Mouse (Mus musculus): ENCODE data around the gene Col18a1.

Col18a1 gene

DNA sequence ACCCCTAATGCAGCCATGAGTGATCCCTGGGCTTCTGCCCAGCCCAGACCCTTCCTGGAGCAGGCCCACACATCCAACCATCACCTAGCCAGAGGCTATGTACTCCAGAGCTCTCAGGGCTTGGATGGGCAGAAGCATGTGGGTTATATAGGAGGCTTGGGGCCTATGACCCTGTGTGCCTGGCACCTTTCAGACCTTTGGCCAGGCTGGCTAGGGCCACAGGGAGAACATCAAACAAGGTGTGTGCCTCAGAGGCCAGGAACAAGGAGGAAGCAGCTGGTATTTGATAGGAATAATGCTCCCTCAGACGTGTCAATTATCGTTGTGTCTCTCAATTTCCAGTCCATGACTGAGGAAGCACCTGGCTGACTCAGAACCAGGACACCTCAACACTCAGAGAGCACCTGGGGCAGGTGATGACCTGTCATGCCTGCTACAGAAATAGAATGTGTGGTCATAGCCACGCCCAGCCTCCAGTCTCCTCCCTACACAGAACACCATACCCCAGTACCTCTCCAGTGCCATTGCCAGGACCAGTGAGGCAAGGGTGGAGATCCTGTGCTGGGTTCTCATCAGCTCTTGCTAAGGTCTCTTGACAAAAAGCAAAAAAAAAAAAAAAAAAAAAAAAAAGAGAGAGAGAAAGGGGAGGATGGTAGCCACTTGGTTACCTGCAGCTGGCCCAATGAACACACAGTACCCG is 54.6 kb downstream of the Col18a1 start:
- no peak for DNase-seq (ENCODE audit: low spot score)

DNA sequence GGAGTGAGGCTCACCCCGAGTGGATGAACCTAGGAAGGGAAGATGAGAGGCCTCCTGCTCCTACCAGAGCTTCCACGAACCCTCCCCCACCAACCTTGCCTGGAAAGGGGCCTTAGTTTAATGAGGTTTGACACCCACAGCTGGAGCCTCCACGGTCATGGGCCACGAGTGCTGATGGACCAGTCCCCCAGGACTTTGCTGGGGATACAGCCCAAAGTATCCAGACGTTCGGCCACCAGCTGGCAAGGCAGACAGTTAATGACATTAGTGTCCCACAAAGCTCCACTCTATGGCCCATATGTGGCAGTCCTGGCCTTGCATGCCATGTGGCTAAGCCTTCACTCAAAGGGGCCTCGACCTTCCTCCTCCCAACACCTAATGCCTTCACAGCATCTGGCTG is 55.5 kb downstream of the Col18a1 start:
- DNase-seq (ENCODE audit: low spot score) = no peak

DNA sequence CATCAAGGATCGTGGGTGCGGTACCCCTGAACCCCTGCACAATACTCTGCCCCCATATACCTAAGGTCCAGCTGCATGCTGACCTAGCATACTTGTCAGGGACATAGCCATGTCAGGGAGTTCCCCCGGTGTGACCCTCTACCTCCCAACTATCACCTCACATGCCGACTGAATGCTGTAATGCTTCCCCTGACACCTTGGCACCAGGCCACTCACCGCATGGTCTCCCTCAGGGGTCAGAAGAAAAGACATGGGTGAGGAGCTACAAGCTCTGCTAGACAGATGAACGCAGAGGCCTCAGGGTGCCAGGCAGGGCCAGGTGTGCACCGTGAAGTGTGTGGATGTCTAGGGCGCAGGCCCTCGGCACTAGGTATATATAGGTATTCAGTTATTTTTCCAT is 56.3 kb downstream of the Col18a1 start:
- DNase-seq (ENCODE audit: low spot score) = no peak

DNA sequence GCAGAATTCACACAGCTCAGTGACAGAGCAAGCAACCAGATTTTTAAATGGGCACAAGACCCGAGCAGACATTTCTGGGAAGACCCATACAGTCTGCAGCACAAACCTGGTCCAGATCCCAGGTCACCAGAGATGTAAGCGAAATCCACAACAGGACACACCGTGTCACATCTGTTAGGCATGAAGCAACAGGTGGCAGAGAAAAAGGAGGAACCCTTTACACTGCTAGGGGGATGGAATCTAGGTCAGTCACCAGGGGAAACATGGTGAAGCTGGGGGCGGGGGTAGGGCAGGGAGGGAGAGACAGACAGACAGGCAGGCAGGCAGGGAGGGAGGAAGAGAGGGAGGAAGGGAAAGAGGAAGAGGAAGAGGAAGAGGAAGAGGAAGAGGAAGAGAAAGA is 58.2 kb downstream of the Col18a1 start:
- no peak for DNase-seq (ENCODE audit: low spot score)

DNA sequence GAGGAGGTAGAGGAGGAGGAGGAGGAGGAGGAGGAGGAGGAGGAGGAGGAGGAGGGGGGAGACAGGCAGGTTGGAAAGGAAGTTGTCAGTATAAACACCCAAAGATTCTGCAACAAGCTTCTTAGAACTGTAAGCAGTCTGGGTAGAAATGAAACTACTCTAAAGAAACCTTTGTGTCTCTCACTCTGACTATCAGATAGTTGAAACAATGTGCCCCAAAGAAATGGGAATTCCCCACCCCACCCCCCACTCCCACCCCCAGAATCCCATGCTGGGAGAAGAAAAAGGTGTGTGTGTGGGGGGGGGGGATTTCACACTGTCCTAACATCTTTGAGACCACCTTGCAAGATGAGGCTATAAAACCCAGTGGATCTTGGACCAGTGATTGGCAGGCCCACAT is 62.0 kb downstream of the Col18a1 start:
- no peak for DNase-seq (ENCODE audit: low spot score)

DNA sequence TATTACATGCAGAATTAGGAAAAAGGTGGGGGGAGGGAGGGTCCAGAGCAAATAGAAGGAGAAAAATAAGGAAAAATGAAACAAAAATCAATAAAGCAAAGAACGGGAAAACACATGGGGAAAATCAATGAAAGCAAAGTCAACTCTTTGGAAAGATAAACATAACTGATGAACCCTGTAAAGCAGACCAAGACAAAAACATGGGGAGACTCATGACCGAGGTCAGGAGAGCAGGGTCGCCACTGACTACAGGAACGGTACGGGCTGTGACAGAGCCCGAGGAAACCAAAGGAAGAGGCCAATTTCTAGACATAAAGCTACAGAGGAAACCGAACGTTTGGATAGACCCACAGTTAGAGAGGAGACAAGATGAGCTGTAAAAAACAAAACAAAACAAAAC is 62.7 kb downstream of the Col18a1 start:
- no peak for DNase-seq (ENCODE audit: low spot score)

DNA sequence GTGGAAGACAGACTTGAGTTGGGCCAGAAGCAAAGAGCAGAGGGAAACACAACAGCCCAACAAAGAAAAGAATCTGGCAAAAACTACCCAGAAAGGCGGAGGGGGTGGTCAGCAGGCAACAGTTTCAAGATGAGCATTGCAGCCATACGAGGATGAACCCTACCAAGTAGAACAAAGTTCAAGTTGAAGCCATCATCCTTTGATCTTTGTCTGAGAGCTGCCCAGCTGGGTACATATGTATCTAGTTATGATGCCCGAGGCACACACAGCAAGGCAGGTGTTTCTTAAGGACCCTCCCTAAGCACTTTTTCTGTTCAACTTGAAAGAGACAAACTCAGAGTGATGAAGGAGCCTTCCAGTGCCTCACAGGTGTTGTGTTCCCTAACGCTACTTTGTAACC is 66.6 kb downstream of the Col18a1 start:
- no peak for DNase-seq (ENCODE audit: low spot score)

DNA sequence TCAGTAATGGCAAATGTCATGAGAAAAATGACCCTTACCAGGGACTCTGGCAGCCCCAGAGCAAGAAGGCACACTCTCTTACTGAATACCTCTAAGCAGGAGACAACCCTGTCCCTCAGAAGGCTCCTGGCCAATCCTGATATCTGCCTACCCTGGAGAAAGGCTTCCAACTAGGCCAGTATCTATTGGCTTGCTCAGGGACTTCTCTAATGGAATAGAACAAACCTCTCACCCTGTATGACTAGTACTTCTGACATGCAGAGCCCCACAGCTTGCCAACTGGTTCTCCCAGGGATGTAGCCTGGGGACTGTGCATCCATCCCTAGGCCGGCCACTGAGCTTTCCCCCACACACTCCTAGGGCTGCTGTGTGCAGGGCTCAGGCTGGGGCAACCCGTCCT is 67.7 kb downstream of the Col18a1 start:
- DNase-seq (ENCODE audit: low spot score) = no peak

DNA sequence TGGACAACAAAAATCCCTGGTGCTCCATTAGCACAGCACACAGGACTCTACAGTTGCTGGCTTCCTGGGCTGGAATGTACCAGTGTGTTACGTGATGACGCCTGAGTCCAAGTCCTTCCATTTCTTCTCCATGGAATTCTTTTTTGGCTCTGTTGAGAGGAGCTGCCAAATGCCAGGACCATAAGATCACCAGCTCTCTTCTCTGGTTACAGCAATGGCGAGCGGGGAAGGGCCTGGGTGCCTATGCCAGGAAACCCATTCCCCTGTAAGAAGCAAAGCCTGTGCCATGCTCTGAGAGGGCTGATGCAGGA is 68.5 kb downstream of the Col18a1 start:
- DNase-seq (ENCODE audit: low spot score) = no peak

DNA sequence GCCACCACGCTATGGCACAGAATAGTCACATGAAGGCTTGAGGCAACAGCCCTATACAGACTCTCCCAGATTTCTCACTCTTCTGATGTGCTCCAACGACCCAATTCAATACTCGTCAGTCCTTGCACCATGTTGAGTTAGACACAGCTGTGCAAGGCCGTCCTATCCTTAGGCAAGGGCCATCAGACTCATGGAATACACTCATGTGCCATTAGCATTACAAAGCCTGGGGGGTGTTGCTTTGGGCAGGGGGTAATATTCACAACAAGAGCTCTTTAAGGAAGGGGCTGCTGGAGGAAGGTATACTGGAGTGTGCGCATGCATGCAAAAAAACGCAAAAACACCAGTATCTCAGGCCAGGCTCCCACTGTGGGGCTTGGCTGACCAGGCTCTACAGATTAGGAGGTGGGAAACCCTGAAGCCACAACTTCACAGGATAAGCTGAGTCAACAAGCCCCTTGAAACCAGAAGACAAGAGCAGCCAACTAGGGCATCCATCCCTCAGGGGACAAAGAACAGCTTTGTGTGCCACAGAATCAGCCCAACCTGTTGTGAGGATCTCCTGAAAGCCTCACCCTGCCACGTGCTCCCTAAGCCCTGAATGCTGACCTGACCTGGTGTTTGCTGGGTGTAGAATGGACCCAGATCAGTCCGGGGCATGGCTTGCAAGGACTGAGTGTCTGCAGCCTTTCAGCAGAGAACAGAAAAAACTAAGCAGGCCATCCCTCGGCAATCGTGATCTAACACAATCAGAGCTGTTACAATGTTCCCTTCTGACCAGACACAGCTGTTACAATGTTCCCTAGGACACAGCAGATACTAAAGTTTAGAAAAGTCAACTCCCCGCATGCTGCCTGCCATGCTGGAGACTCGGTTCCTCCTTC is 69.1 kb downstream of the Col18a1 start:
- DNase-seq (ENCODE audit: low spot score) = no peak

DNA sequence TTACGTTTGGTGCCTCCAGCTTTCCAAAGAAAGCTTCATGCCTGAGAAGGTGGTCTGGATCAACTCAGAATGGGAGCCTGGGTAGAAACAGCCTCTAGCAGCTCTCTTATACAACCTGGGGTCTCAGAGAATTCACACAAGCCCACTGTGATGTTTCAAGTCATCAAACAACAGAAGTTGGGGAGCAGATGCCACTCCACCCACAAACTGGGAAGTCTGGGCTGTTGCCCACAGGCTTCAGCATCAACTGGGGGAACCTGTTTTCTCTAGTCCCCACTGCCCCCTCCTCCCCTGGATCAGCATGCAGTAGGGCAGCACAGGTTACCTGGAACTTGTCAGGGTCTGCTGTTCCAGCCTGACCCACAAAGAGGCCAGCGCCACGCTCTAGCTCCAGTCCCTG is 70.7 kb downstream of the Col18a1 start:
- no peak for DNase-seq (ENCODE audit: low spot score)

DNA sequence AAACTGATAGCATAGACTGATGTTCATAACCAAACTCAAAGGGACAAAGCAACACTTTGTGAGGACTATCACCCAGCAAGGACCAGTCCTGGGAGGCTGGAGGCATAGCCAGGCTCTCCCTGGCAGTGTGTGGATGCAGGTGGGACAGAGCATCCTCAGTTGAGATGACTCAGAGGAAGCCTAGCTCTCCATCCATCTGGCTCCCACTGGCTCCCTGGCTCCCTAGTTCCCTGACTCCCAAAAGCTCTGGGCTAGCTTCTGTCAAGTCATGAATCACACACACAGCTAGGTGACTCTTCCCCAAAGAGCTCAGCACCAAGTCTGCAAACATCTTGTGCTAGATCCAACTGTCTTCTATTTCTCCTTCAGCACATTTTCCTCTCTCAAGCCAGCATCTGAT is 72.5 kb downstream of the Col18a1 start:
- no peak for DNase-seq (ENCODE audit: low spot score)

DNA sequence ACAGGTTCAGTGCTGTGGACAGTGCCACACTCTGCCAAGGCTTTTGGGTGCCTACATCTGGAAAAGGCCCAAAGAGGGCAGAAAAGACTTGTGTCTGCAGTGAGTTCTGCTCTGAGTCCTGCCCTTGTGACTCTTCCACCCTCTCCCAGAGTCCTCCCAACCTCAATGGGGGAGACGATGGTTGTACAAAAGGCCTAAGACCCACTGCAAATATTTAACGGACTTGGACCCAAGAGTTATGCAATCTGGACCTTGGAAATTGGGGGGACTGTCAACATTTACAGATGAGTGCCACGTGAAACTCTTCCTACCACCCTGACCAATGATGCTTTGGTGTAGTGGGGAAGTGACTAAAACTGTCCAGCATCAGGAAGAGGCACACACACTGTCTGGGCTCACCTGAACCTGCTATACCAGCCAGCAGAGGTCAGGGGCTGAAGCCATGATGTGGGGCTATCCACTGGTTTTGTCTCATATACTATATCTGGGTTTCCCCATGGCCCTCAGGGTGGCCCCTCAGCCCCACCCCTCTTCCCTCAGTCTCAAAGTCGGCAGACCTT is 74.7 kb downstream of the Col18a1 start:
- DNase-seq (ENCODE audit: low spot score) = no peak

DNA sequence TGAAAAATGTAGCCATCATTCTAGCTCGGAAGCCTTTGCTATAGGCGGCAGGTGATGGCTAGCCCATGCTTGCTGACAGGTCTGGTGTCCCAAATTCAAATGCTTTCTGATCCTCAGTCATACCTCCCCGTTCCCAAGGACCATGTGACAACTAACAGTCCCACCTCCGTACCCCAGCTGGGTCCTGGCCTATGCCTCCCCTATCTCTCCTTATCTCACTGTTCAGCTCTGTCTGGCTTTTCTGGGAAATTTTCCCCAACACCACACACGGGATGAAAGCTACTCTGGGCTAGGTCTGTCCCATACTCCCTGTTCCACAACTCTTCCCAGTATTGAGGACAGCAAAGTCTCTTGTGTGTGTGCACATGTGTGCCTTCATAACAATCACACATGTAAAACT is 76.3 kb downstream of the Col18a1 start:
- DNase-seq (ENCODE audit: low spot score) = no peak

DNA sequence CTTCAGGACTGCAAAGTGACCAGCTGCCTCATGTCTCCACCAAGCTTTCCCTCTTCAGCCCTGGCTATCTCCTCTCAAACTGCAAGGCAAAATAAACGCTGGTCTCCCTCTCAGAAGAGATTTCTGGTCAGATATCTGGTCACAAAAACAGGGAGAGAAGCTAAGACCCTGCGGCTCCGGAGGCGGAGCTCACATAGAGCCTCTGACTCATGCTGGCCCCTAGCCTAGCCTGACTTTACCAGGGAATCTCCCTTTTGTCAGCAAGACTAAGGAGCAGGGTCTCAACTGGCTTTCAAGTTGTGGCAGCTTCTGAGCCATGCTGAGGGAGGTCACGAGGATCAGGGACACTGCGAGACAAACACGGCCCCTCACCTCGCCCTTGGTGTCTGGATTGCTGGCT is 77.0 kb downstream of the Col18a1 start:
- peak; percentile 42 for DNase-seq (ENCODE audit: low spot score)

DNA sequence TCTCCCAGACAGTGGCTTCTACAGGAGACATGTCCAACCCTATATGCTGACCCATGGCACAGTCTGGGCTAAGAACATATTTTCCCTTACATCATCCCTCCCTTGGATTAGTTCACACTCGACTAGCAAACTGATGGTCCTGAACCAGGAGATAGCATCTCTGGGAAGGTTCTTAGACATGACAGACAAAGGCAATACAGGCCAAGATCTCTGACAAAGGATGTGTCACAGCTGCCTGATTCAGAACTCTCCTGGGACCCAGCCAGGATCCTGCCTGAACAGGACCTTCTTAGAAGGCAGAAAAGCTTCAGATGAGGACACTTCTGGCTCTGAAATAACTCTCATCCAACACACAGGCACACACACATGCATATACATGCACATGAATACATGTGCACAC is 81.8 kb downstream of the Col18a1 start:
- DNase-seq (ENCODE audit: low spot score) = no peak

DNA sequence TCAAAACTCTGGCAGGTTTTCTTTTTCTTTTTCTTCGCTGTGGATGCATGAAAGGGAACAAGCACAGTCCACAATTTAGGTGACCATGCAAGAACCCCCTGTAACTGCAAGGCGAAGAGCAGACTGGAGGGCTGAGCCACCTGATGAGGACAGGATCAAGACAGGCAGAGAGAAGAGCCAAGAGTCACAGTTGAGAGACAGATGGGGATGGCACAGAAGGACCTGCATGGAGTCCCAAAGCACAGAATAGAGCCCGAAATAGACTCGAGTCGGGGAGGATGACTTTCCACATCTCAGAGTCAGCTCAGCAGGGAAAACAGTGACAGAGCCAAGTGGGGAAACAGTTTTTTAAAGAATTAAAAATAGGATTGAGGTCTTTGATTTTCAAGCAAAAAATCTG is 83.4 kb downstream of the Col18a1 start:
- DNase-seq (ENCODE audit: low spot score) = no peak

DNA sequence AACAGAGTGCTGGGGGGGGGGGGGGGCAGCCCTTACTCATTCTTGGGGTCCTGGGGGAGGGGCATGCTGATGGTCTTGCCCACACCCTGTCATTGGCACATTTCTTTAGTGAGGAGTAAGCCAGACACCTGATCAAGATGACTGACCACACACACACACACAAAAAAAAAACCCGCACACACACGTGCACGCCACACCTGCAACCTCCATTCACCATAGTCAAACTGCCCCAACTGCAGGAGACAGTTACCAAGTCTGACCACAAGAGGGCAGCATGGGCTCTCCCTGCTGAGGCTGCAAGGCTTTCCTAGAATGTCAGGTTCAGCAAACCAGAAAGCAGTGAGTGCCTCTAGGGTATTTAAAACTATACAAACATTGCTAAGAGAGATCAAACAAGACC is 83.9 kb downstream of the Col18a1 start:
- peak; percentile 83 for DNase-seq (ENCODE audit: low spot score)

DNA sequence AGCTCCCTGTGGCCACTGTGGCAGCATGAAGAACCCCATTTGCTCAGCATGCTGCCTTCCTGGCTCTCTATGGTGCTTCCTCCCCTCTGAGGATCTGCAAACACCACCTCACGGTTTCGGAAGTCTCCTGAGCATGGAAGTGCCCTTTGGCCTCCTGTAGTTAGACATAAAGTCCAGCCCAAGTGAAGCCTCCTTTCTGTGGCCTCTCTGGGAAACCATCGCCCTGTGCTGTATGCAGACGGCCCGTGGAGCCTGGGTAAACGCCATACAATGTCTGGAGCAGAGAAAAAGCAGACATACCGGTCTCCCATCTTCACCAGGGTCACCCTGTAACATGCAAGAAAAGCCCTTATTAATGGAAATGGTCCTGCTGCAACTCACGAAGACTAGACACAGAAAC is 87.4 kb downstream of the Col18a1 start:
- DNase-seq (ENCODE audit: low spot score) = no peak

DNA sequence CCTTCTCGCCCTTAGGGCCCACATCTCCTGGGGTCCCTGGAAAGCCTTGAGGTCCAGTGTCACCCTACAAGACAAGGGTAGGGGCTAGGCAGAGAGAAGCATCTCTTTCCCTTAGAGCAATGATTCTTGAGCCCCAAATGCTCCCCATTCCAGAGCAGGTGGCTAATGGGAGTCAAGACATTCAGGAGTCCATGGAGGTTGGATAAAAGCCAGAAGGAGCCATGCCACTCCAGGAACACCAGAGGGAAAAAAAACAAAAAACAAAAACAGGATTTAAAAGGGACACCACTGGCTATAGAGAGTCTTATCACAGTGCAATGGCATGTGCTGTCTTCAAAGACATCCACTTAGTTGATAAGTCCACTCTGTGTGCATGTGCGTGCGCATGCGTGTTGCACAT is 87.9 kb downstream of the Col18a1 start:
- DNase-seq (ENCODE audit: low spot score) = no peak

DNA sequence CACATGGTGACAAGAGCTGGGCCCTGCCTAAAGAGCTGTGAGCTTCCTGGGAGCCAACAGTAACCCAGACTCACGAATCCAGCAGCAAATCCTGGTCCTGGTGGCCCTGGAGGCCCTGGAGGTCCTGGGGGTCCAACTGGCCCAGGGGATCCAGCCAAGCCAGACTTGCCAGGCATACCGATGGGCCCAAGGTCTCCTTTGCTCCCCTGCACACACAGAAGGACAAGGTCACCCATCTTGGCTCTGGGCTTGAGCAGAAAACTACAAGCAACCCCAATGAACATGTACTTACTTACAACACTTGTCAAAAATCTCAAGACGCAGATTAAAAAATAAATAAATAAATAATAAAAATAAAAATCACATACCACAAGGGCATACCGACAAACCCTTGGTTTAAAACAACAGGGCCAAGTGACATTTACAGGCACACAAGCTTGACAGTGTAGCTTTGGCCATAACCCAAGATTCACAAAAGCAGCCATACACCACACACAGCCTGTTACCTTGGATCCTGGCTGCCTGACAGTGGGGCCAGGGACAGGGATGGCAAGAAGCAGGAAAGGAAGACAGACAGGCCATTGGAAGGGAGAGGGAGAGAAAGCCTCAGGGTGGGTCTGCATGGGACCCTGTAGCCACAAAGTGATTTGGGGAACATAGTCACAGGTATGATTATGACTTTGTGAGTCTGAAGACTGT is 91.9 kb downstream of the Col18a1 start:
- no peak for DNase-seq (ENCODE audit: low spot score)

DNA sequence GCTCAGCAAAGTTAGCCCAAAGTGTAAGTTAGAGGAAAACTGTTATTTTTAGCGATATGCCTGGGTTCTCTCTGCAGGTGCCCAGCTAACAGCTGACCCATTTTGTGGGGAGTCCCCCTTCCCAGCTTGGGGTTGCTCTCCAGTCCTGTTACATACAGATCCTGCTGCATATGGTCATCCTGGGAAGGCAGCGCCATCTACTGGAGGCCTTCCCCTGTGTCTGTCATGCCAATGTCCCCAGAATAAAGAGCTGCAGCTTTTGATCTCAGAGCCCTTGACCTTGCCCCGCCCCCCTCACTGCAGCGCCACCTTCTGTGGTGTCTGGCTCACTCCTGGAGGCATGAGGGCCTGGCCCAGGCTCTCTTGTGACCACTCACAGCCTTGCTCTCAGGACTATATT is 96.3 kb downstream of the Col18a1 start:
- DNase-seq (ENCODE audit: low spot score) = peak; percentile 74

DNA sequence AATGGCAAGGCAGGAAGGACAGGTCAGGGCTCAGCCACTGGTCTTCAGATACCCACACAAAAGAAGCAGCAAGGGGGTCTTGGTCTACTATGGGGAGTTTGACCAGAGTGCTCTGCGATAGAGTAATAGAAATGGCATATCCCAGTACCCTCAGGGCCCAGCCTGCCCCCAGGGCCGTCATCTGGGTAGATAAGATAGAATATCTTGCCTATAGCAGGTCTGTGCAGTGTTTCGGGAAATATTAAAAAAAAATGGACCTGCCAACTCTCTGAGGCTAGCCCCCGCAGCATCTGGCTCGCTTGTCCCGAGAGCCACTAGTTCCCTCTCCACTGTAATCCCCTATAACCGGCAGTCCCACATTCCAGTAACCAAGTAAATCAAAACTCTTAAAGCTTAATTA is 97.9 kb downstream of the Col18a1 start:
- DNase-seq (ENCODE audit: low spot score) = no peak
